Mouse (Mus musculus): Measurements from ENCODE around the gene Plod1. TPM values are rescaled to one million over a fixed set of nuclear protein-coding genes. Genes with fewer than 3 reads are reported as not detected.

Plod1 gene
- polyA plus RNA-seq, 1 experiment from 2014 or later = 43.7 TPM

- Histone ChIP-seq H3K4me3 (no peak overlapping the region), H3K4me1 (peaks cover 32% of the 10 kb centered on the region), H3K4me2 (no peak overlapping the region), H3K27me3 (replicated peaks) (no peaks in the 10 kb centered on the region), H3K9ac (no peak overlapping the region), H3K36me3 (peaks cover 45% of the 10 kb centered on the region), H3K27ac (replicated peaks) (no peak overlapping the region), H3K9me3 (no peaks in the 10 kb centered on the region)
- 77% methylated on average over 5 of the region's 5 CpGs for WGBS
- ATAC-seq (ENCODE audit: extremely low read depth, insufficient number of reproducible peaks, low FRiP score, low TSS enrichment) = no peak
Observed at GRCm38 (mm10) chr4:147906230-147906629, 30.3 kb downstream of the Plod1 start.

- Histone ChIP-seq H3K4me2 (peak overlapping the region; percentile 86), H3K27ac (replicated peaks) (peak overlapping the region; percentile 92), H3K4me3 (peak overlapping the region; percentile 95), H3K27me3 (replicated peaks) (no peaks in the 10 kb centered on the region), H3K4me1 (peaks cover 43% of the 10 kb centered on the region), H3K36me3 (peaks cover 45% of the 10 kb centered on the region), H3K9me3 (no peaks in the 10 kb centered on the region), H3K9ac (peak overlapping the region; percentile 97)
- no peak for ATAC-seq (ENCODE audit: extremely low read depth, insufficient number of reproducible peaks, low FRiP score, low TSS enrichment)
- 4% methylated on average over 8 of the region's 8 CpGs for WGBS
Observed at GRCm38 (mm10) chr4:147905090-147905659, 31.4 kb downstream of the Plod1 start.

DNA sequence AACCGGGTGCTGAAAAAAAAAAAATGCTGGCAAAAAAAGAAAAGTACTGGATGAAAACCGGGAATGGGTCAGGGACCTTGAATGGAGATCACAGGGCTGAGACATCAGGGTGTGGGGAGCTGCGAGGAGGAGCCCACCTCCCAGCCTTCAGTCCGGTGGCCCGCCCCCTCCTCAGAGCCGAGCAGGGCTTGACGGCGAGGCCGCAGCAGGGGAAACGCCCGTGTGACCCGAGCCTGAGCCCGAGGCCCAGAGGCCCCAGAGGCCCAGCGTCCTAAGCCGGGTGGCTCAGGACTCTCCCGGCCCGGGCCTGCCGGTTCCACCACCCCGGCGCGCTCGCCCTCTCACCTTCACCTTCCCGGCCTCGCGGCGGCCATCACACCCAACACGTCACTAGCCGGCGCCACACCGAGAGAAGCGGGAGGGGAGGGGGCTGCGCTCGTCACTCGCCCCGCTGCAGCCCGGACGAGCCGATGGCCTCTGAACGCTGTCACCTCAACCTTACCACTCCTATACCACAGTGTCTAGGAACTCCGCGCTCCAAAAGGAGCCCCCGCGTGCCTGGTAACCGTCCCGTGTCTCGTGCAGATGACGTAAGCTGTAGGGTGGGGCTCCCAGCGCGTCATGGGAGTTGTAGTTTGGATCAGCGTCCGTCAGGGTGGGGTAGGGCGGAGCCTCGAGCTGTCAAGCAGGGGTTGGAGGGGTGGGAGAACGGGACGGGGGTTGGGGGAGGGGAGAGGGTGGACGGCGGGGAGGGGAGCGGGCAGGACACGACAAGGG, 32.1 kb downstream of the Plod1 start, which contains the start of gene Mfn2:
Mfn2 (minus strand) TSS at position 392 of the 777 bp plus-strand sequence.
- Histone ChIP-seq H3K4me2 (peak within 1 kb of the TSS; percentile 86), H3K27me3 (replicated peaks) (no peaks in the 10 kb centered on the region), H3K9ac (peak within 1 kb of the TSS; percentile 97), H3K27ac (replicated peaks) (peak within 1 kb of the TSS; percentile 92), H3K4me3 (peak within 1 kb of the TSS; percentile 95), H3K4me1 (peaks cover 50% of the 10 kb centered on the region), H3K36me3 (peaks cover 45% of the 10 kb centered on the region), H3K9me3 (no peaks in the 10 kb centered on the region)
- peak; percentile 91 for ATAC-seq (ENCODE audit: extremely low read depth, insufficient number of reproducible peaks, low FRiP score, low TSS enrichment)
- under 1% methylated on average over 53 of the region's 59 CpGs for WGBS

DNA sequence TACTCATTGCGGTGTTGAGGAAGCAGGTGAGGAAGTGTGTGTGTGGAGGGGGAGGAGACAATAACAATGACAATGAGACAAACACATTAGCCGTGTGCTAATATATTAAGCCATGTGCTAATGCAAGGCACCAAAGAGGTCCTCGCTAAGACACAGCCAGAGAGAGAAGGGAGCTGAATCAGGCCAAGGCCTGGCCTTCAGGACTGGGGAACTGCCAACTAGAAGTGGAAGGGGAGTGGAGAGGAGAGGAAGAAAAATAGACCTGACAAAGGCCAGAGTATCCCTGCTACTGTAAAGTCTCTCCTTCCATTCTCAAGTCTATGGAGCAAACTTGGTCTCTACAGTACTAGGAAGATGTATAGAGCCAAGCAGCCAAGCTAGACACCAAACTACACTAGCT, 33.0 kb downstream of the Plod1 start:
- Histone ChIP-seq H3K4me3 (peak overlapping the region; percentile 95), H3K36me3 (peaks cover 49% of the 10 kb centered on the region), H3K9ac (peak overlapping the region; percentile 97), H3K27ac (replicated peaks) (peak overlapping the region; percentile 92), H3K27me3 (replicated peaks) (no peaks in the 10 kb centered on the region), H3K4me1 (peaks cover 58% of the 10 kb centered on the region), H3K4me2 (peak overlapping the region; percentile 86), H3K9me3 (no peaks in the 10 kb centered on the region)
- ATAC-seq (ENCODE audit: extremely low read depth, insufficient number of reproducible peaks, low FRiP score, low TSS enrichment) = no peak
- 65% methylated on average over 3 of the region's 3 CpGs for WGBS

DNA sequence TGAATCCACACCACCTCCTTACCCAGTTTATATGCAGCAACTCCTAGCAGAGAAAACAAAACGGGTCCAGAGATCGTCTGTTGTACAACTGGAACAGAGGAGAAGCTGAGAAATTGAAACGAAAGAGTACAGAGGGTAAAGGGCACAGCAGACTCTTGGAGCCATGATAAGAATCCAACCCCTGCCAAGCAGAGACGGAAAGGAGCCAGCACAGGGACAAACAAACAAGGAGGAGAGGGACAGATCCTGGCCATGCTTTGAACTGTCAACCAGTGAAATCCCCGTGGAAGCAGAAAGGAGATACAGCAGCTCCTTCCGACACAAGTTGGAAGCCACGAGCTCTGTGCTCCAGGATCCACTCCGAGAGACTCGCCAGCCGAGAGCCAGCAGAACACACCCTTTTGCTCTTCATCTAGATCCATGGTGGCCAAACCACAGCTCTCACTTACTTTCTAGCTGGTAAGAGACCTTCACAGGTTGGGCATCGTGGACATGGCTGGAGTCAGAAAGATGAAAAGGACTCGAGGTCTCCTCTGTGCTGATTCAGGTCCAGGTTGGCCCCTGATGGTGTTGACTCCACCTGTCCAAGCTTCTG, 33.6 kb downstream of the Plod1 start:
- Histone ChIP-seq H3K9ac (peak overlapping the region; percentile 97), H3K27me3 (replicated peaks) (no peaks in the 10 kb centered on the region), H3K4me2 (peak overlapping the region; percentile 86), H3K27ac (replicated peaks) (no peak overlapping the region), H3K9me3 (no peaks in the 10 kb centered on the region), H3K36me3 (peaks cover 52% of the 10 kb centered on the region), H3K4me3 (peak overlapping the region; percentile 95), H3K4me1 (peaks cover 64% of the 10 kb centered on the region)
- no peak for ATAC-seq (ENCODE audit: extremely low read depth, insufficient number of reproducible peaks, low FRiP score, low TSS enrichment)
- WGBS = 82% methylated on average over 12 of the region's 12 CpGs

- WGBS = 47% methylated on average over 7 of the region's 7 CpGs
- peak overlapping the region; percentile 22 for H3K4me2 ChIP-seq
- H3K36me3 ChIP-seq = peaks cover 78% of the 10 kb centered on the region
- H3K27me3 ChIP-seq (replicated peaks) = no peaks in the 10 kb centered on the region
- peak overlapping the region; percentile 50 for H3K9ac ChIP-seq
- no peak overlapping the region for H3K4me3 ChIP-seq
- peak overlapping the region; percentile 56 for H3K27ac ChIP-seq (replicated peaks)
- peaks cover 83% of the 10 kb centered on the region for H3K4me1 ChIP-seq
- no peak for ATAC-seq (ENCODE audit: extremely low read depth, insufficient number of reproducible peaks, low FRiP score, low TSS enrichment)
- no peaks in the 10 kb centered on the region for H3K9me3 ChIP-seq
Observed at GRCm38 (mm10) chr4:147900452-147900851, 36.1 kb downstream of the Plod1 start.

DNA sequence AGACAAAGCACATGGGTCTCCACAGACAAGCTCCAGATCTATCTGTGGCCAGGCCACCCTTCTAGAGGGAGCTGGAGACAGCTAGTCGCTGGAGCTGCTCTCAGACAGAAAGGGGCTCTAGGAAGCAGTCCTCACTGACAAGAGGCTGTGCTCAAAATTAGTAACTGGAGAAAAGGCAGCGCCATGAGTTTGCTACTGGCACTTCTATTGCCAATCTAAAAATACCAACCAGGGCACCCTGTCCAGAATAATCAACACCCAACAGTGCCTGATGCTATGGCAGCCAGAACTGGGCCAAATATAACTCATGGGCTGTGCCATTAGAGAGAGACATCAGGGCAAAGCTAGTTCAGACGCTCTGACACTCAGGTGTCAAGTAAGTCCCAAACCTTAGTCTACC, 39.2 kb downstream of the Plod1 start:
- H3K4me1 ChIP-seq = peaks cover 63% of the 10 kb centered on the region
- no peaks in the 10 kb centered on the region for H3K9me3 ChIP-seq
- H3K27me3 ChIP-seq (replicated peaks) = no peaks in the 10 kb centered on the region
- 47% methylated on average over 3 of the region's 3 CpGs for WGBS
- peak overlapping the region; percentile 57 for H3K9ac ChIP-seq
- peak overlapping the region; percentile 96 for H3K27ac ChIP-seq (replicated peaks)
- no peak overlapping the region for H3K4me3 ChIP-seq
- H3K4me2 ChIP-seq = peak overlapping the region; percentile 36
- H3K36me3 ChIP-seq = peaks cover 98% of the 10 kb centered on the region
- peak; percentile 27; the same call in 1 of the 2 replicates for ATAC-seq (ENCODE audit: extremely low read depth, insufficient number of reproducible peaks, low FRiP score, low TSS enrichment)

- H3K9me3 ChIP-seq = no peaks in the 10 kb centered on the region
- no peak overlapping the region for H3K4me3 ChIP-seq
- 21% methylated on average over 1 of the region's 1 CpGs for WGBS
- peak overlapping the region; percentile 36; the same call in 1 of the 2 replicates for H3K4me2 ChIP-seq
- ATAC-seq (ENCODE audit: extremely low read depth, insufficient number of reproducible peaks, low FRiP score, low TSS enrichment) = no peak
- H3K27me3 ChIP-seq (replicated peaks) = no peaks in the 10 kb centered on the region
- H3K4me1 ChIP-seq = peaks cover 57% of the 10 kb centered on the region
- H3K9ac ChIP-seq = peak overlapping the region; percentile 57
- H3K36me3 ChIP-seq = peaks cover 98% of the 10 kb centered on the region
- H3K27ac ChIP-seq (replicated peaks) = peak overlapping the region; percentile 96
Observed at GRCm38 (mm10) chr4:147896411-147896810, 40.2 kb downstream of the Plod1 start.

DNA sequence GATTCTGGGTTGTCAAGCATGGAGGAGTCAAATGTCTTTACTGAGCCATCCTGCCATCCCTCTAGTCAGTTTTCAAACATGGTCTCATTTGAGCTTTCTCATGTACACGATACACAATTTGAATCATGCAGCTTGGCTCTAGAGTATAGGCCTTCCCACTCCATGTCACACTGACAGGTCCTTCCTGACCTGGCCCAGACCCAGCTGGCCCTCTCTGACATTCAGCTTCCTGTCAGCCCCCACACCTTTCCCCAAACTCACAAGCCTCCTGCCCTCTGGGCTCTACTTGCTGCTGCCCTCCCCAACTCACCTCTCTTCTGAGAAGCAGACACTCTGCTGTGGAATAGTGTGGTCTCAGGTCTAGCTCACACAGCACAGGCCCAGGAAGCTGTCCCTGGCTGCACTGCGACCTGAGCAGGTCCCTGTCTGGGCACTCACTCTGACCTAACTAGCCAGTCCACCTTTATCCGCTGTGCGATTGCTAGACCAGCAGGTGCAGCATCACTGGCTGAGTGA, 40.7 kb downstream of the Plod1 start:
- peak overlapping the region; percentile 54 for H3K9ac ChIP-seq

GRCm38 (mm10) chr4:147890341-147890740, 46.2 kb downstream of the Plod1 start:
- H3K36me3 ChIP-seq = peaks cover 97% of the 10 kb centered on the region
- H3K27me3 ChIP-seq (replicated peaks) = no peaks in the 10 kb centered on the region
- WGBS = 76% methylated on average over 6 of the region's 6 CpGs
- H3K4me3 ChIP-seq = no peak overlapping the region
- H3K9ac ChIP-seq = peak overlapping the region; percentile 52; the same call in 1 of the 2 replicates
- 0 out of 2 replicates have a peak, but pooled peaks cover 2% of the 10 kb centered on the region for H3K4me1 ChIP-seq
- no peak overlapping the region for H3K4me2 ChIP-seq
- no peak for ATAC-seq (ENCODE audit: extremely low read depth, insufficient number of reproducible peaks, low FRiP score, low TSS enrichment)
- no peaks in the 10 kb centered on the region for H3K9me3 ChIP-seq
- H3K27ac ChIP-seq (replicated peaks) = no peak overlapping the region

More for the DNA sequence above, 40.7 kb downstream of the Plod1 start:
- Histone ChIP-seq H3K4me1 (peaks cover 53% of the 10 kb centered on the region), H3K4me3 (no peak overlapping the region), H3K9me3 (no peaks in the 10 kb centered on the region), H3K4me2 (0 out of 2 replicates have a peak overlapping the region, but pooled peaks have one; percentile 2), H3K27me3 (replicated peaks) (no peaks in the 10 kb centered on the region), H3K36me3 (peaks cover 100% of the 10 kb centered on the region), H3K27ac (replicated peaks) (peak overlapping the region; percentile 96)
- no peak for ATAC-seq (ENCODE audit: extremely low read depth, insufficient number of reproducible peaks, low FRiP score, low TSS enrichment)
- WGBS = 76% methylated on average over 4 of the region's 4 CpGs

DNA sequence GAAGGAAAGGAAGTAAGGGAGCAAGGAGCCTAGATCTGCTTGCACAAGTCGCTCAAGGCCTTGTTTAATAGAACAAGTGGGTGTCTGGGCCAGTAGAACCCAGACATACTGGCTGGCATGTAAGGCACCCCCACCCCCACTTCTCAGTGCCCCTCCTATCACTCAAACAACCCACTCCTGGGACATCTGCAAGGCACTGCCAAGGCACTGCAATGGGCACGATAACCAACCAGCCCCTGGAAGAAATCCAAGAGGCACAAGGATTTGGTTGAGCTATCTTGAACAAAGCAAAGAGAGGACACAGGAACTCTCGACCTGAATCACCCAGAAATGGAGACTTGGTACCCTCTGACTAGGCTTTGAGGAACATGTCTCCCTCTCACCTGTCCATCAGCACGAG, 48.3 kb downstream of the Plod1 start:
- no peak for ATAC-seq (ENCODE audit: extremely low read depth, insufficient number of reproducible peaks, low FRiP score, low TSS enrichment)
- 83% methylated on average over 4 of the region's 4 CpGs for WGBS

More for the DNA sequence above, 48.3 kb downstream of the Plod1 start:
- no peaks in the 10 kb centered on the region for H3K27me3 ChIP-seq (replicated peaks)
- H3K36me3 ChIP-seq = peaks cover 97% of the 10 kb centered on the region
- no peak overlapping the region for H3K27ac ChIP-seq (replicated peaks)
- no peaks in the 10 kb centered on the region for H3K9me3 ChIP-seq
- H3K4me3 ChIP-seq = no peak overlapping the region
- no peak overlapping the region for H3K9ac ChIP-seq
- no peak overlapping the region for H3K4me2 ChIP-seq
- H3K4me1 ChIP-seq = 0 out of 2 replicates have a peak, but pooled peaks cover 2% of the 10 kb centered on the region

Data from heart, embryonic 13.5 days (tissue).